Mouse (Mus musculus) left cerebral cortex, adult 11 months (tissue): ENCODE data around the gene Hnrnpr.

Source experiments
- DNase-seq: peaks from one replicate; pipeline ENCODE4 v3.0.0; 2022; ENCODE audit warnings: low spot score

Hnrnpr gene

DNA sequence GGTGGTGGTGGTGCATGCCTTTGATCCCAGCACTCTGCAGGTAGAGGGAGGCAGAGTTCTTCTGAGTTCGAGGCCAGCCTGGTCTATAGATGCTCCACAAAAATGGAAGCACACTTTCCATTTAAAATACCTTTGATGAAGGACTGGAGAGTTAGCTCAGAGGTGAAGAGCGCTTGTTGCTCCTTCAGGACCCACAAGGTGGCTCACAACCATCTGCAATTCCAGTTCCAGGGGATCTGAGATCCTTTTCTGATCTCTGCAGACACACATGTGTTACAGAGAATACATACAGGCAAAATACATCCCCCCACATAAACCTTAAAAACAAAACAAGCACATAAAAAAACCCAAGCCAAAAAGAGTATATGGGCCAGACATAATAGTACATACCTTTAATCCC is 2.4 kb upstream of the Hnrnpr start:
- DNase-seq, result no peak

DNA sequence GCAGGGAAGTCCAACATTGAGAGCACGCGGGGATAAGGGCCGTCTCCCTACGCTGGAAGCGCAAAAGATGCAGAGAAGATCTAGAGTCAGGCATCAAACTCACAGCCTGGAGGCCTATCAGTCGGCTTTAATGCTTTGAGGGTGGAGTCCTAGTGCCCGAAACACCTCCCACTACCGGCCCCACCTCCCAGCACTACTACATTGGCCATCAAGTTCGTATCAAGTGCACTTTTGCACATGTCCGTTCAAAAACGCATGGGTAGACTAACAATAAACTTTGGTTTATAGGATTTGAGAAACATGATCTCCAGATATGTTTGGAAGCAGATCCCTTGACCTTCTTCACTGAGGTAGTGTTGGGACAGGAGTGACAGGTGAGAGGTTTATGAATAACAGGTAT is 962 bp upstream of the Hnrnpr start:
- no peak for DNase-seq

DNA sequence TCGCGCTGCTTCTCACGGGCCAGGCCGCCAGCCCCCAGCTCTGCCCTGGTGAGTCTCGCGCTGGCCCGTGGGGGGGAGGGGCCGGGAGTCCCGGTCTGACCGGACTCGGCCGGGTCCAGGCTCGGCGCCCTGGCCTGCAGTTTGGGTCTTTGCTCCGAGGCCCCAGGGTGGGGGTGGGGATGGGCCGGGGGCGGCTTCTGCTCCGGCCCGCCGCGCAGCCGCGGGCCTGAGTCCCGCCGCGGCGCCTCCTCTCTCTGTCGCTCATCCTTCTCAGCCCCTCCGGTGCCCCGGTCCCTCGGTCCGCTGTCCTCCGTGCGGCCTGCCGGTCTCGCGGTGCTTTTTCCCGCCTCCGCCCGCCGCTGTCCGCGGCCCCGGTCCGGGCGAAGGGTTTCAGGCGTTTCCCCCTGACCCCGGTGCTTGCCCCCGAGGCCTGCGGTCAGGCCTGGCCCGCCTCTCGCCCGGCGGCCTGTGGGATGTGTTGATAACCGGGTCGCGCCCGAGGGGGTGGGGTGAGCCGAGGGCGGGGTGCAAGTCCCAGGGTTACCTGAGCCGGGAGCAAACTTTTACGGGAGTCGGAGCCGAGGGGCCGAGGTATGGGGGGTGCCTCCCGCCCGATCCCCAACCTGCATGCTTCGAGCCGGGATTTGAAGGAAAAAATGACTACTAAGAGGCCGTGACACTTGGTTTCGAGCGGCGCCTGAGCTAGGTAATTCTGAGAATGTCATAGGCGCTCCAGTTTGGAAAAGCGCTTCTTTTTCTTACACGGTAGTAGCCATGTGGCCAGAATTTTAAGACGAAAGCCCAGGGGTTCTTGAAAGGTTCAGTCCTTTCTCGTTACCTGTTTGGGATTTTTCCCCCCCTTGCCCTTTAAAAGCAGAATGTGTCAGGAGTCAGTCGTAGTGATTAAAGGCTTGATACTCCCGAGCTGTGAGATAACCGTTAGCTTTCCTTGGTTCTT is 579 bp downstream of the Hnrnpr start:
- DNase-seq, result no peak

DNA sequence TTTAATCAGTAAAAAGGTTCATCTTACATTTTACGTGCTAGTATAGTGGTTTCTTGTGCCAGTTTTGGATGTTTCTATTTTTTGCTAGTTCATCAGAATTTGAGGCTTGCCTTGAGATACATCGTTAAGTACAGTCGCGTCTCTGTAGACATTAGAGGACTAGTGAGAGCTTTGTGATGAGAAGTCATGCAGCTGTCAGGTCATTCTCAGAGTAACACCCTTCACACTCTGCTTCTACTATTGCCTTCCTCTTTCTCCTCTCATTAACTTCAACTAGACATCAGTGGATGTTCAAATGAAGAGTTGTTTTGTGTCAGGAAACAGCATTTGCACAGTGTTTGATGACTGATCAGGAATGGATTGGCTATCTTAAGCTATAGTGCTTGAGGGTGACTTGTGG is 1.9 kb downstream of the Hnrnpr start:
- no peak for DNase-seq

DNA sequence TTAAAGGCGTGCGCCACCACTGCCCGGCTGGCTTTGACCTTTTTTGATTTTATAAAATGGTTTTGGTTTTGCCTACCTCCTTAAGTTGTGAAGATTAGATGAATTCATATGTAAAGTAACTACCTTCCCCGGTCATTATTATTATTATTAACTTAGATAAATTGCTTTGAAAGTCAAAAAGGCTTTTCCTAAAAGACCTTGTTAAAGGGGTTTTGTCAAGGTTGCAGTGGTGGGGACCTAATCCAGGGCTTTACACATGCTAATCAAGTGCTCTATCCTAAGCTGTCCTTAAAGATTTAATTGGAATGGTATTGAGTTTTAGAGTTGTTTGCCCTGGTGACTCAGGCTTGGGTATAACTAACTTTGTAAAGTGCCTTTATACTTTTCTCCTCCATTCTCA is 6.9 kb downstream of the Hnrnpr start:
- DNase-seq, result no peak

DNA sequence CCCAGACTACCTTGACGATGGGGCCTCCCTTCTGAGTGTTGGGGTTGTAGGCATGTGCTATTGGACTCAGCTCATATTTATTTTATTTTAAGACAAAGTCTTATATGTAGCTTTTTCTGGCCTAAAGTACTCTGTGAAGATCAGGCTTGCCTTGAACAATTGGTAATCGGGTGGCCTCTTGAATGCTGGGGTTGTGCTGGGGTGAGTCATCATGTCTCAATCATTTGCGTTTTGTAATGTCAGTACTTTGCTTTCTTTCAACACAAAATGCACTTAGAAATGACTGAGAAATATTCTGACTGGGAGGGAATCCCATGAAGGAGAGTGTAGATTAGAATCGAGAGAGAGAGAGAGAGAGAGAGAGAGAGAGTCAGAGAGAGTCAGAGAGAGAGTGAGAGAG is 9.3 kb downstream of the Hnrnpr start:
- no peak for DNase-seq

DNA sequence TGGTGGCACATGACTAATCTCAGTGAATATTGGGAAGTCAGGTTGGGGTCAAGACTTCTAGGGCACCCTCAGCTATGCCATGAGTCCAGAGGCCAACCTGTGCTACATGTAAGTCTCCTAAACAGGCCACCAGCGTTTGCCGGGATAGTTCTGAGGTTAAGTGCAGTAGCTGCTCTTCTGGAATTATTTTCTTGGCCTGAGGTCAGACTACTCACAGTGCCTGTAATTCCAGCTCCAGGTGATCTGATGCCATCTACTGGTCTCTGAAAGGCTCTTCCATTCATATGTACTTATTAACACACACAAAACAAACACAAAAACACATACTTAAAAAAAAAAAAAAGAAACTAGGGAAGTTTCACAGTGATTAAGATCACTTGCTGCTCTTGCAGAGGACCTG is 13.5 kb downstream of the Hnrnpr start:
- no peak for DNase-seq

DNA sequence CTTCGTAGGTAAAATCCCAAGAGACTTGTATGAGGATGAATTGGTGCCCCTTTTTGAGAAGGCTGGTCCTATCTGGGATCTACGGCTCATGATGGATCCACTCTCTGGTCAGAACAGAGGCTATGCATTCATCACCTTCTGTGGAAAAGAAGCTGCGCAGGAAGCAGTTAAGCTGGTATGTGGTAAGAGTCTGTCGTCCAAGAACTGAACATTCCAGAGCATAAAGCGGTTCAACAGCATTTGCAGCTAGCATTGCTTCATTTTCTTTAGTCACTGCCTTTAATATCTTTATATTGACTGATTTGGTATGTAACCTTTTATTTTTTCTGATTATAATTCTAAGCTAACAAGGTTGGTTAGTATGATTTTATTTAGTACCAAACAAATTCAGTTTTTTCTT is 16.5 kb downstream of the Hnrnpr start:
- DNase-seq, result no peak

DNA sequence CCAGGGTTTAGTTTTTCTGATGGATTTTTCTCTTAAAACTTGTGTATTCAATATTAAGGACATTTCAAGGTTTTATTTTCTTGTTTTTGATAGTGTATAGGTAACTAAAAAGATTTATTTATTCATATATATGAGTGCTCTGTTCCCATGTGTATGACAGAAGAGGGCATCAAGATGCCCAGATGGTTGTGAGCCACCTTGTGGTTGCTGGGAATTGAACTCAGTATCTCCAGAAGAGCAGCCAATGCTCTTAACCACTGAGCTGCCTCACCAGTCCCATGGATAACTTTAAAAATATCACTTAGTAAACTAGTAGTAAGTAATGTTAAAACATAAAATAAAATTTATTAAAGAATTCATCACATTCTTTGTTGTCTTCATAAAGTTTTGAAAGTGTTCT is 17.4 kb downstream of the Hnrnpr start:
- DNase-seq, result no peak

DNA sequence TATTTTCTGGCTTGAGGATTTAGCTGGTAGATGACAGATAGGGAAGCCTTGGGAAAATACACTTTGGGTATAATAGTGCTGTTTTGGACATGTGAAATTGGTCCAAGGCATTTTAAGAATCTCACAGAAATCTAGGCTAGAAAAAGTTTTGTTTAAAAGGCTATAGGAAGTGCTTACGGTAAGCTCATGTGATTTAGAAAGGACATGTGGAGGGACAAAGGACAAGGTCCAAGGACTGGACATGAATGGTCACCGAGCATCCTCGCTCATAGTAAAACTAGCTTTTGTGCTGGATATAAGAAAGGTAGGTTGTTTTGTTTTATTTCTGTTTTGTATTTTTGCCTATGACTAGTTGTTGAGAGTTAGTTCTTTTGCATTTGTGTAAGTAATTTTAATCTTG is 21.0 kb downstream of the Hnrnpr start:
- DNase-seq, result no peak

DNA sequence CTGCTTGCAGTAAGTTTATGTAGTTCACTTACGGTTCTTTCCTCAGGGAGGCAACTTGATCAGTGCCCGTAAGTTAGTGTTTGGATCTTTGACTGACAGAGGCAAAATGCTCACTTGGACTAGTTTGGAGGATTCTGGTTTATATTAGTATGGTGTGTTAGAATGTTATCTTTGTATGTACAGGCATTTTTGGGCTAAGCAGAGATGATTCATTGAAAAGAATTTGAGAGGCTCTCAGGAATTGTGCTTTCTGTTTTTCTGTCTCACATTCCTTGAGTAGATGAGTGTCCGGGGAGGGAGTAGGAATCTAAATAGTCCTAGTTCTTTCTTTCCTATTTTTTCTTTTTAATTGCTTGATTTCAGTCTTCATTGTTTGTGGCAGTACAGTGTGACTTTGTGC is 22.4 kb downstream of the Hnrnpr start:
- no peak for DNase-seq

DNA sequence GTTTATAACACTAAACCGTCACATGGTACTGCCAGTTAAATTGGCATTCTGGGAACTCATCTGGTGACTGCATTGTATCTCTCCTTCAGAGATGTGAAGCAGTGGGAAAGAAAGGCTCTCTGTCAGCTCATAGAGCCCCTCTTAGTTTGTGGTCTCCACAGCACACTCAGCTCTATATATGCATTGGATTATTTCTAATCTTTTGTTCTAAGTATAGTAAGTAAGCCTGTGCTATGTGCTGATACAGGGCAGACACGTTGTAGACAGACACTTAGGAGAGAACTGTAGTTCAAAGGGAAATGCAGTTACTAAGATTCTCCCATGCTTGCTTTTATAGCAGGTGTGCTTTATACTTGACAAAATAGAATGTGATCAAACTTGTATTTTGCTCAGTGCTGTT is 24.3 kb downstream of the Hnrnpr start:
- DNase-seq, result no peak

DNA sequence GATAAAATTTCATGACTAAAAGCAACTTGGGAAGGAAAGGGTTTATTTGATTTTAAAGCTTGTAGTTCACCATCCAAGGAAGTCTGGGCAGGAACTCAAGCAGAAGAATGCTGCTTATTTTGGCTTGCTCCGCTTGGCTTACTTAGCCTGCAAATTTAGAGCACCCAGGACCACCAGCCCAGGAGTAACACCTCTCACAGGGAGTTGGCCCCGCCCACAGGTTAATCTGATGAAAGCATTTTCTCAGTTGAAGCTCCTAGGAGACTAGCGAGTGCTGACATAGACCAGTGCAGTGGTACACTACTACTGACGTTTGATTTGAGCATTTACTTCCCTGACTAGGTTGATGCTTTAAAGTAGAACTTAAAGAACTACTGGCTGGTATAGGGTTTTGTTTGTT is 26.4 kb downstream of the Hnrnpr start:
- no peak for DNase-seq

DNA sequence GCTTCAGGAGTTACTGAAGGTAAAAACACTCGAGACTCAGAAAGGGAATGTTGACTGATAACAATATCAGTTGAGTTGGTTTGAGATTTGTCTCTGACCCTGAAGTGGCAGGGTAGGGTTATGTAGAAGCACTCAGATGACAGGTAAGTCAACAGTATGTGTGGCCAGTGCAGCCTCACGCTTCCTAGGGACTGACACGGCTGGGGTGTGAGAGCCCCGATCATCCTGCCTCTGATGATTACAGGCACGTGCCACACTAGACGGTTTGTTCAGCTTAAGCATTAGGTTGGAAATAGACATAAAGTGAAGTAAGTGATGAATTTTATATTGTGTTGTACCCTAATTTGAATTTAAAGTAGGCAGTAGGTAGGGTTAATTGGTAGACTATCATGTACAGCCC is 38.9 kb downstream of the Hnrnpr start:
- no peak for DNase-seq

DNA sequence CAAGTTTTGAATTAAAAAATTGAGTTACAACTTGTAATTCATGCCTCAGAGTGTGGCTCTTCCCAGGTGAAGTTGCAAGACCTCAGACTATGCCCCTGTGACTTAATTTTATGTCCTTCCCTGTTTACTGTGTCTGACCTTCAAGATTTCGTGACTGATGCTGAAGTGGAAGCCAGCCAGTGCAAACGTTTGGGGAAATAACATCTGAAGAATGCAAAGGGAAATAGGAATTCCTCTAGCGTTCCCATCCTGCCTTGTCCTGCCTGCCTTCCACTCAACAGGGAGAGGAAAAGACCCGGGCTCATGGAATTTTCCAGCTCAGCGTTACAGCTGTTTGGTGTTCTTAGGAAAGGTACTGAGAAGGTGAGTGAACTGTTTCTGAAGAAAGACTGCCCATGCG is 46.3 kb downstream of the Hnrnpr start:
- no peak for DNase-seq

DNA sequence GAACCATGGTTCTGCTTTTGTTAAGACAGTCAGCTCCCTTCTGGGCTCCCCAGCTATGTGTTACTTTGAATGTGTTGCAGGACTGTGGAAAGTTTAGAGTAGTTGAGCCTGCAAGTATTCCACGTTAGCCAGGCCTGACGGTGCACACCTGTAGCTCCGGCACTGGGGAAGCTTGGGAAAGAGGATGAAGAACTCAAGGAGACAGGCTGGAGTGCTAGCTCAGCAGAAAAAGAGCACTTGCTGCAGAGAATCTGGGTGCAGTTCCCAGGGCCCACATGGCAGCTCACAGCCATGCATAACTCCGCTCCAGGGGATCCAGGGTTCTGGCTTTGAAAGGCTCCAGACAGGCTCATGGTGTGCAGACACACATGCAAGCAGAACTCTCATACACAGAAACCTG is 46.7 kb downstream of the Hnrnpr start:
- no peak for DNase-seq

DNA sequence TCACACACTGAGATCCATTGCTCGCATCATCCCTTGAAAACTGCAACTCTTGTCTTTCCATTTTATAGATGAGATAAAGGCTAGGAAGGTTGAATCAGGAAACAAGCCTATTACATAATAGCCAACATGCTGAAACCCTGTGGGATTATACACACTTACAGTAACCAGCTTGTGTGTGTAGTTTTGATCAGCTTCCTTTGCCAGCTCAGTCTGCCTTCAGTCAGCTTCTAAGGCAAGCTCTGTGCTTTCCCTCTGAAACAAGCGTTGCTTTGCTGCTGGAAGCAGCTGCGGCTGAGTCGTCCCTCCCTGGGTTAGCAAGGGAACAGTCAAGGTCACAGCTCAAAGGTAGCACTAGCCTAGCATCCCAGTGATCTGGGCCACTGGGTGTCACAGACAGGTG is 57.1 kb downstream of the Hnrnpr start:
- no peak for DNase-seq

DNA sequence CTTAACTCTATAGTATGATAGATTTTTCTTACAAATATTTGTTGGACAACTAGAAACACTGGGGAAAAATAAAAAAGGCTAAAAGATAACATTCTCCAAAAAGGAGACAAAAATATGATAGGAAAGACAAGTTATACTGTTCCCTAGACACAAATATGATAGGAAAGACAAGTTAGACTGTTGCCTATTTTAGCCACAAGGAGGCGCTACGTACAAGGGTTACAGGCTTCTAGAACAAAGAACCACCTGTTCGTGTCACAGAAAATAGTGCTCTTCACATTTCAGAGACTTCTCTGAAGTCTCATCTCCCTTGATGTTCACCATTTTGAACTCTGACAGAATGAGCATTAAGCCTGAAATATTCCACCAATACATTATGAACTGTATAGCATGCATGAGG is 59.0 kb downstream of the Hnrnpr start:
- DNase-seq, result peak; percentile 47

DNA sequence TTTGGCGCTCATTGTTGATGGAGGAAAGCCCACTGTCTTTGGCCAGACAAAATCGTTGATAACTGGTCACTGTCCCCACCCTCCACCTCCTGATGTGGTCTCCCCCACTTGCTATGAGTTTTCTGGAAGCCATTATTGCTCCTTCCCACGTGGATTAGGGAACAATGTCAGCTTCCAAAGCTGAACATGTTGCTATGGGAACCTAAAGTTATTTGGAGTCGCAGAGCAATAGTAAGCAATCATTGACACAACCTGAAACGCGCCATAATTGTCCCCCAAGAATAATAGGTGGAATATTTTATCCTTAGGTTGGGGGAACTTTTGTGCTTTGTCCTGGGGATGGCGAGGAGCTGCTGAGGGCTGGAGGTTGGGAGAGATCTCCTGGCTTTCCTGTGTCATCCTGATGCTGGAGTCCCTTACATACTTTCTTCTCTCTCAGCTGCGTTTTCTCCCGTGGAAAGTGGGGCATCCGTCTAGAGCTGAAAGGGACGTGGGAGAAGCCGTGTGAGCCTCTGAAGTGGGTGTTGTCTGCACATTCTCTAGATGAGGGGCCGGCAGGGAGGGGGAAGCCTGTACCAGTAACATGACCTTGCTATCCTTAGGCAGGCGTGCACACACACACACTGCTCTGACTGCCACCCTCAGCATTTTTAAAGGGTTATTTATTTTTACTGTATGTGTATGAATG is 62.9 kb downstream of the Hnrnpr start:
- DNase-seq, result no peak

DNA sequence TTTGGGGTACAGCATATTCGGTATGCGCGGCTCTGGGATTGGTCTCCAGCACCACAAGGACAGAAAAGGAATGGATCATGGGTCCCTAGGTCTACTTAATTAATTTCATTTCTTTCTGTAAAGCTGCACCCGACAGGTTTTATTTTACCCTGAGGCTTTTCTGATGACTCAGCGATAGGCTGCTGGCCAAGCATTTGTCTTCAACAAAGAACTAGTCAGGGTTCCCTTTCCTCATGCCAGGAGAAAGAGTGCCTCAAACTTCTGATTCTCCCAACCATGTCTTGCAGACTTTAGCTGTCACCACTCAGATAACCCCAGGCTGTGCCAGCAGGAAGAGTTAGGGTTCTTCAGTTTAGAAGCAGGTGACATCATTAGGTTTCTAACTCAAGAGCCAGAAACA is 66.3 kb downstream of the Hnrnpr start:
- no peak for DNase-seq

DNA sequence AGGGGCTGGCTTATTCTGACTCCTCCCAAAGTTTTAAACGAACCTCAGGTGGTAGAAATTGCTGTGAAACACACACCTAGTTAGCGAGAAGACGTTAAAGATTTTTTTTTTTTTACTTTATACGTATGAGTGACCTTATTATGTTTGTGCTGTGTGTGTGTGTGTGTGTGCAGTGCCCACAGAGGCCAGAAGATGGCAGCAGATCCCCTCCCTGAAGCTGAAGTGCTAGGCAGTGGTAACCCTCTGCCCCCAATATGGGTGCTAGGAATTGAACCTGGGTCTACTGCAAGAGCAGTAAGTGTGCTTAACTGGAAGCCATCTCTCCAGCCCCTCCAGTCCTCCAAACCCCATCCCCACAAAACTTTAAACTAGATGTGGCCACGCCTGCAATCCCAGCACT is 72.3 kb downstream of the Hnrnpr start:
- DNase-seq, result no peak

DNA sequence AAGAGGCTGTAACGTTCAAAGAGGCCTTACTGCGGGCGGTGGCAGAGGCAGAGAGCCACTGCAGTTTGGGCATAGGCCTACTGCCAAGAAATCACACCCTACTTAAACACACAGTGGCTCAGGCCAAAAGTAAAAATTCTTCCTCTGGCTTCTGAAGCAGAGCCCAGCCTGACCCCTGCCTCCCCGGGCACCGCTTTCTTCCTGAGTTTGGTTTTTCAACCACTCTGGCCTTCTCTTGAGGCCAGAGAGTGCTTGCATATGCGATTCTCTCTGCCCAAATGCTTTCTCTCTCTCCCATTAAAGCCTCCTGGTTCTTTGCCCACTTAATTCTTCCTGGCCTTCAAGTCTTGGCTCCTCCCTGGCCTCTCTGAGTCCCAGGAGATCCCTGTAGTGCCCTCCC is 73.1 kb downstream of the Hnrnpr start:
- no peak for DNase-seq

DNA sequence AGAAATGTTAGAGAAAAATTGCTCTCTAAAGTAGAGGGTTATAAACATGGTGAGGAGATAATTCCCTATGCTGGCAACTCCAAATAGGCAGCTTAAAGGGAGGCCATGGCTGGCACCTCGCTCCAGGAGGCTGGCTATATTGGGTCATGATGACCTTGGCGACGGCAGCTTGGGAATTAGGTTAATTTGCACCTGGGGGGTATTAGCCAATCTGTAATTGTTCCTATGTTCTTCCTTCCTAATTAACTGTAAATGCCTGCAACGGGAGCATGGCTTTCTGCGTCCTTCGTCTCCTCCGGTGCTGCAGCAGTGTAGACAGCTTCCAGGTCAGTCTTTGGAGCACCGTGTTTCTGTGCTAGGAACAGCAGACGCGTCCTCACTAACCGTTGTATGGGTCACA is 76.5 kb downstream of the Hnrnpr start:
- no peak for DNase-seq

DNA sequence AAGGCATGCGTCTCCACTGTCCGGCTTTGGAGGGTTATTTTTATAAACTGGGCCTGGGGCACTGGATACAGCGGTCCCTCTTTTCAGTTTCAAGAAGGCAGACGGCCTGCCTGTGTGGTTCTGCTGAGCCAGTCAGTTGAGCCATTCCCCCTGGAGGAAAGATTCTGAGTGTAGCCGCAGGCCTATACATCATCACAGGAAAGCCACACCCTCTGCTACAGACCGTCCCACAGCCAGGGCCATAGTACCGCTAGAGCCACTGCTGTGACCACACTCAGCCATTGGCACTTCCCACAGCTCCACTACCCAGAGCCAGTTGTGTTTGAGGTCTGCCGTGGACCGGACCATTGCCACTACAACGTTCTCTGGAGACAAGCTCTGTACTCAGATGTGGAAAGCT is 91.1 kb downstream of the Hnrnpr start:
- DNase-seq, result no peak
